In the genomic region with DNA sequence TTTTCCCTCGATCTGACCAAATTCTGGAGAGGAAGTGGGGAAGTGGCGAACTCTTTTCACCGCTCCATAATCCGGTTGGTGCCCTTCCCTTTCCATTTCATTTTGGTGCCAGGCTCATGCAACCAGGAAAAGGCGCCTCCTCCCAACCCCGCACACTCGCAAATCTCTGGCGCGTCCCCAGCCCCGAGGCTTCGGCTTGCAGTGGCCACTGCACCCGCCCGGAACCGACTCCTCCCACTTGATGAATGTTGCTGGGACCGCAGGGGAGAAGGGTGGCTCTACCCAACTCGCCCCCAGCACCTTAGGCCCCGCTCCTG, we compare ENCODE assay signal across 8 mouse cellular contexts. TPM values are rescaled to one million over a fixed set of nuclear protein-coding genes. Genes with fewer than 3 reads are reported as not detected.
DNase-seq lines count a peak whose midpoint lies in the region; ATAC-seq and TF ChIP-seq lines count a peak whose summit lies in the region.

No protein-coding gene starts in this region.

- no peaks in the 10 kb centered on the region for H3K36me3 ChIP-seq in heart, embryonic 14.5 days (ENCODE audit: control insufficient read depth, insufficient read depth, low read length)
- H3K36me3 ChIP-seq in heart, postnatal 0 days (replicated peaks; ENCODE audit: control insufficient read depth, insufficient read depth, low read length): no peaks in the 10 kb centered on the region
- H3K36me3 ChIP-seq in midbrain, embryonic 11.5 days (ENCODE audit: control insufficient read depth, insufficient read depth, low read length): no peaks in the 10 kb centered on the region

- peak overlapping the region; percentile 89 for H3K4me2 ChIP-seq in heart, embryonic 14.5 days (ENCODE audit: low read length)
- peak overlapping the region; percentile 99 for H3K4me2 ChIP-seq in heart, postnatal 0 days (ENCODE audit: low read depth, low read length)
- peak overlapping the region; percentile 84 for H3K4me2 ChIP-seq in midbrain, embryonic 11.5 days

- POLR2A ChIA-PET in Patski (lab: Charles Lee): interaction anchor here (0.7 to 2.1 kb wide), 2 partner anchors 10 to 45 kb away, joined by 3 to 6 read pairs; no protein-coding TSS in a partner anchor

- no peak for ATAC-seq in heart, embryonic 14.5 days (ENCODE audit: insufficient number of reproducible peaks, insufficient read depth, low FRiP score, low read depth)
- ATAC-seq in Patski: peak; percentile 61
- ATAC-seq in heart, postnatal 0 days (ENCODE audit: insufficient read depth, low read depth): no peak
- ATAC-seq in midbrain, embryonic 11.5 days (ENCODE audit: low FRiP score): no peak

- H3K27me3 ChIP-seq in heart, embryonic 14.5 days (ENCODE audit: control insufficient read depth, insufficient read depth, low read length): no peaks in the 10 kb centered on the region
- H3K27me3 ChIP-seq in Patski: no peaks in the 10 kb centered on the region
- no peaks in the 10 kb centered on the region for H3K27me3 ChIP-seq in heart, postnatal 0 days (ENCODE audit: control insufficient read depth, insufficient read depth, low read length)
- no peaks in the 10 kb centered on the region for H3K27me3 ChIP-seq in midbrain, embryonic 11.5 days (ENCODE audit: control insufficient read depth, insufficient read depth, low read length)

- in situ Hi-C loops in Patski (cut with MboI; ENCODE audit: low pct_unique_long_range_greater_than_20kb): no loop called here

- peak overlapping the region; percentile 75 to 87 for H3K4me3 ChIP-seq in heart, embryonic 14.5 days (ENCODE audit: control insufficient read depth in 1 of 2, insufficient read depth in 1 of 2, low read depth in 1 of 2, low read length in 2 of 2)
- H3K4me3 ChIP-seq in heart, postnatal 0 days (ENCODE audit: low read depth, low read length): peak overlapping the region; percentile 77
- peak overlapping the region; percentile 90 for H3K4me3 ChIP-seq in midbrain, embryonic 11.5 days (ENCODE audit: low read depth, low read length)

- peaks cover 7 to 24% of the 10 kb centered on the region in 2 experiments for H3K4me1 ChIP-seq in heart, embryonic 14.5 days (ENCODE audit: control insufficient read depth in 2 of 2, insufficient read depth in 2 of 2, low read length in 2 of 2)
- H3K4me1 ChIP-seq in heart, postnatal 0 days (ENCODE audit: control insufficient read depth, insufficient read depth): peaks cover 18% of the 10 kb centered on the region; the same call in 1 of the 2 replicates
- peaks cover 17% of the 10 kb centered on the region for H3K4me1 ChIP-seq in midbrain, embryonic 11.5 days (ENCODE audit: control insufficient read depth, insufficient read depth, low read length)

- under 1% methylated on average over 17 of the region's 17 CpGs for WGBS in heart, embryonic 14.5 days
- 0% methylated on average over 17 of the region's 17 CpGs for WGBS in heart, postnatal 0 days
- 0% methylated on average over 17 of the region's 17 CpGs for WGBS in midbrain, embryonic 11.5 days

- peak overlapping the region; percentile 89 for H3K9ac ChIP-seq in heart, embryonic 14.5 days (ENCODE audit: low read length)
- H3K9ac ChIP-seq in heart, postnatal 0 days (replicated peaks; ENCODE audit: low read depth, low read length): peak overlapping the region; percentile 70
- peak overlapping the region; percentile 73 for H3K9ac ChIP-seq in midbrain, embryonic 11.5 days (ENCODE audit: low read length)

- H3K27ac ChIP-seq in heart, embryonic 14.5 days (replicated peaks in 1 of 2; ENCODE audit: control insufficient read depth in 1 of 2, insufficient read depth in 1 of 2, low read depth in 2 of 2, low read length in 2 of 2): peak overlapping the region; percentile 92 to 97
- H3K27ac ChIP-seq in heart, postnatal 0 days (ENCODE audit: low read depth): peak overlapping the region; percentile 93
- peak overlapping the region; percentile 83 for H3K27ac ChIP-seq in midbrain, embryonic 11.5 days (ENCODE audit: low read depth, low read length)

- TF ChIP-seq CTCF in Patski (IDR thresholded peaks at IDR 0.05): no peak
- TF ChIP-seq CTCF in heart, postnatal 0 days (IDR thresholded peaks at IDR 0.05; ENCODE audit: low read depth): no peak

- no peaks in the 10 kb centered on the region for H3K9me3 ChIP-seq in heart, embryonic 14.5 days (ENCODE audit: control insufficient read depth, low read length)
- H3K9me3 ChIP-seq in heart, postnatal 0 days (replicated peaks; ENCODE audit: control insufficient read depth, low read length): no peaks in the 10 kb centered on the region
- no peaks in the 10 kb centered on the region for H3K9me3 ChIP-seq in midbrain, embryonic 11.5 days (ENCODE audit: control insufficient read depth, low read length)

- no peak for DNase-seq in heart, postnatal 4 days
- DNase-seq in Patski (ENCODE audit: low read depth, low spot score): no peak
- DNase-seq in heart, postnatal 0 days (ENCODE audit: low spot score): no peak
- DNase-seq in midbrain, embryonic 11.5 days (ENCODE audit: low spot score, missing footprints): no peak
- no peak for DNase-seq in right cerebral cortex, postnatal 4 days
- DNase-seq in layer of hippocampus, adult 8-10 months (ENCODE audit: low spot score in 2 of 2): no peak
- DNase-seq in left cerebral cortex, adult 18-20 months (ENCODE audit: low spot score in 2 of 2): no peak

- no peak for TF ChIP-seq EP300 in heart, postnatal 0 days (IDR thresholded peaks at IDR 0.05; ENCODE audit: low read depth)

- CTCF ChIA-PET in Patski (lab: Charles Lee): no interaction called here

RNA-seq across cellular contexts. Expression of gene Gm21992, which starts 0.7 kb away (rescaled TPM):
- polyA plus RNA-seq in heart, embryonic 14.5 days (2014; fragmentation: Nextera tagmentation; extraction: Ambion mirVana): 20.9 and 24.4 TPM in 2 replicates
- 10 to 100 TPM; 21.8 to 24.1 TPM for total RNA-seq in heart, postnatal 4 days (2021)
- polyA plus RNA-seq in Patski (2021): 9.9 TPM
- 3.7 and 12.4 TPM in 2 replicates for total RNA-seq in heart, postnatal 0 days (2014; rRNA removed; ENCODE audit: low replicate concordance)
- polyA plus RNA-seq in heart, postnatal 0 days (2015; fragmentation: Nextera tagmentation; extraction: Ambion mirVana): 17.6 and 21.6 TPM in 2 replicates
- polyA plus RNA-seq in midbrain, embryonic 11.5 days (2014; fragmentation: Nextera tagmentation; extraction: Ambion mirVana): 12.9 and 27.2 TPM in 2 replicates
- 10 to 100 TPM; 22.5 to 29.2 (median 26.0) TPM for total RNA-seq in layer of hippocampus, adult 8-10 months (2022)
- total RNA-seq in left cerebral cortex, adult 18-20 months (2021): 10 to 100 TPM; 28.4 to 39.1 TPM

RNA-seq across cellular contexts. Expression of gene Rbm14, which starts 0.7 kb away (rescaled TPM):
- polyA plus RNA-seq in heart, embryonic 14.5 days (2014; fragmentation: Nextera tagmentation; extraction: Ambion mirVana): 41.5 and 42.6 TPM in 2 replicates
- total RNA-seq in heart, postnatal 4 days (2021): 10 to 100 TPM; 34.0 to 39.3 TPM
- 36.5 TPM for polyA plus RNA-seq in Patski (2021)
- 25.3 and 28.1 TPM in 2 replicates for total RNA-seq in heart, postnatal 0 days (2014; rRNA removed; ENCODE audit: low replicate concordance)
- polyA plus RNA-seq in heart, postnatal 0 days (2015; fragmentation: Nextera tagmentation; extraction: Ambion mirVana): 21.2 and 24.9 TPM in 2 replicates
- 108 and 113 TPM in 2 replicates for polyA plus RNA-seq in midbrain, embryonic 11.5 days (2014; fragmentation: Nextera tagmentation; extraction: Ambion mirVana)
- 10 to 100 TPM; 45.5 to 60.9 (median 54.8) TPM for total RNA-seq in layer of hippocampus, adult 8-10 months (2022)
- 10 to 100 TPM; 37.6 to 60.4 TPM for total RNA-seq in left cerebral cortex, adult 18-20 months (2021)

RNA-seq across cellular contexts. Expression of gene Rbm4, which starts 17.0 kb away (rescaled TPM):
- 55.9 and 63.1 TPM in 2 replicates for polyA plus RNA-seq in heart, embryonic 14.5 days (2014; fragmentation: Nextera tagmentation; extraction: Ambion mirVana)
- total RNA-seq in heart, postnatal 4 days (2021): 10 to 100 TPM; 46.1 to 48.4 TPM
- 42.3 TPM for polyA plus RNA-seq in Patski (2021)
- 63.4 and 75.1 TPM in 2 replicates for total RNA-seq in heart, postnatal 0 days (2014; rRNA removed; ENCODE audit: low replicate concordance)
- polyA plus RNA-seq in heart, postnatal 0 days (2015; fragmentation: Nextera tagmentation; extraction: Ambion mirVana): 40.8 and 43.9 TPM in 2 replicates
- 108 and 111 TPM in 2 replicates for polyA plus RNA-seq in midbrain, embryonic 11.5 days (2014; fragmentation: Nextera tagmentation; extraction: Ambion mirVana)
- total RNA-seq in layer of hippocampus, adult 8-10 months (2022): 10 to 100 TPM; 79.4 to 87.1 (median 84.8) TPM
- 100 to 1,000 TPM; 115 to 118 TPM for total RNA-seq in left cerebral cortex, adult 18-20 months (2021)

RNA-seq across cellular contexts. Expression of gene Ccs, which starts 28.4 kb away (rescaled TPM):
- 38.8 and 39.0 TPM in 2 replicates for polyA plus RNA-seq in heart, embryonic 14.5 days (2014; fragmentation: Nextera tagmentation; extraction: Ambion mirVana)
- 10 to 100 TPM; 31.4 to 31.7 TPM for total RNA-seq in heart, postnatal 4 days (2021)
- 133 TPM for polyA plus RNA-seq in Patski (2021)
- total RNA-seq in heart, postnatal 0 days (2014; rRNA removed; ENCODE audit: low replicate concordance): 23.2 and 58.6 TPM in 2 replicates
- 41.8 and 42.1 TPM in 2 replicates for polyA plus RNA-seq in heart, postnatal 0 days (2015; fragmentation: Nextera tagmentation; extraction: Ambion mirVana)
- polyA plus RNA-seq in midbrain, embryonic 11.5 days (2014; fragmentation: Nextera tagmentation; extraction: Ambion mirVana): 34.1 and 35.6 TPM in 2 replicates
- total RNA-seq in layer of hippocampus, adult 8-10 months (2022): 10 to 100 TPM; 30.9 to 44.4 (median 38.5) TPM
- 10 to 100 TPM; 28.9 to 33.8 TPM for total RNA-seq in left cerebral cortex, adult 18-20 months (2021)

RNA-seq across cellular contexts. Expression of gene Ccdc87, which starts 28.5 kb away (rescaled TPM):
- polyA plus RNA-seq in heart, embryonic 14.5 days (2014; fragmentation: Nextera tagmentation; extraction: Ambion mirVana): not detected in 2 replicates
- total RNA-seq in heart, postnatal 4 days (2021): under 1 TPM in 1 of 2 experiments, not detected in 1; 0.11 TPM
- polyA plus RNA-seq in Patski (2021): 0.26 TPM
- total RNA-seq in heart, postnatal 0 days (2014; rRNA removed; ENCODE audit: low replicate concordance): not detected in 2 replicates
- 0.08 and 0.10 TPM in 2 replicates for polyA plus RNA-seq in heart, postnatal 0 days (2015; fragmentation: Nextera tagmentation; extraction: Ambion mirVana)
- polyA plus RNA-seq in midbrain, embryonic 11.5 days (2014; fragmentation: Nextera tagmentation; extraction: Ambion mirVana): 0.07 and 0.11 TPM in 2 replicates
- 1 to 10 TPM; 2.1 to 2.8 (median 2.4) TPM for total RNA-seq in layer of hippocampus, adult 8-10 months (2022)
- 1 to 10 TPM; 2.2 to 2.7 TPM for total RNA-seq in left cerebral cortex, adult 18-20 months (2021)
